Comparison of ENCODE assay signal across 9 mouse cellular contexts in the genomic region with DNA sequence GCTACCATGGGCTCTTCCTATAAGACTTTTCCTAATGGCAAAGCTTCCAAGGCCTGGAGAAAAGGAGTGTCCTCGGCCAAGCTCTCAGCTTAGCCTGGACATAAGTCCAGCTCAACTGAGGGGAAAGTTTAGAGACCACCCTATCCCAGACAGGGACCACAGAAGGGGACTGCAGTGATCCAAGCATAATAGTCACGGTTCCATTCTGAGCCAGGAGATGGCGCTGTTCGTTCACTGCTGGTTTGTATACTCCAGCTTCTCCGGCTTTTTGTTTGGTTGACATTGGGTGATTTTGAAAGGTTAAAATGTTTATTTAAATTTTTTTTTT. TPM values are rescaled to one million over a fixed set of nuclear protein-coding genes. Genes with fewer than 3 reads are reported as not detected.
A peak's percentile ranks its signal among the peaks of the same experiment; 100 is the strongest.
DNase-seq lines count a peak whose midpoint lies in the region; ATAC-seq and TF ChIP-seq lines count a peak whose summit lies in the region.
"Had no signal": no experiment of that assay in that cellular context is flagged by ENCODE, and none has a peak within 500 bp of the region (broad histone marks: within the 10 kb centered on the region; RNA-seq: fewer than 3 reads in every experiment).

No protein-coding gene starts in this region.

- no peak for TF ChIP-seq POLR2A in bone marrow macrophage, adult 2 months (IDR thresholded peaks at IDR 0.05; ENCODE audit: borderline replicate concordance, low read depth, low read length)
- no peak for TF ChIP-seq POLR2A in lung, adult 2 months (IDR thresholded peaks at IDR 0.05; ENCODE audit: borderline replicate concordance, extremely low read depth, low read depth, low read length)

- WGBS in forebrain, postnatal 0 days = 4% methylated on average over 5 of the region's 5 CpGs
- WGBS in lung, adult 2 months = 8% methylated on average over 5 of the region's 5 CpGs

- peak; percentile 50 for DNase-seq in 3134 (ENCODE audit: extremely low read depth, insufficient read length, low spot score)
- peak; percentile 91 for DNase-seq in forebrain, postnatal 0 days
- DNase-seq in kidney, postnatal 10 days = peak; percentile 91
- DNase-seq in lung, adult 2 months = peak; percentile 76
- DNase-seq in right cerebral cortex, postnatal 4 days = peak; percentile 92

- peaks cover 6% of the 10 kb centered on the region; the same call in 1 of the 2 replicates for H3K4me1 ChIP-seq in bone marrow macrophage, adult 2 months (ENCODE audit: control insufficient read depth, insufficient read depth, low read length)
- peaks cover 9% of the 10 kb centered on the region for H3K4me1 ChIP-seq in forebrain, postnatal 0 days (ENCODE audit: insufficient read depth)
- H3K4me1 ChIP-seq in lung, adult 2 months (ENCODE audit: control insufficient read depth, insufficient read depth, low read length) = peaks cover 6% of the 10 kb centered on the region; the same call in 1 of the 2 replicates

- no peak overlapping the region for H3K4me3 ChIP-seq in C2C12 (ENCODE audit: insufficient read depth, poor library complexity, severe bottlenecking)
- no peak overlapping the region for H3K4me3 ChIP-seq in bone marrow macrophage, adult 2 months (ENCODE audit: insufficient read depth, low read length)
- no peak overlapping the region for H3K4me3 ChIP-seq in forebrain, postnatal 0 days (ENCODE audit: low read depth, low read length)
- H3K4me3 ChIP-seq in lung, adult 2 months (replicated peaks; ENCODE audit: extremely low read depth, low read depth, low read length) = no peak overlapping the region
- H3K4me3 ChIP-seq: stomach, embryonic 15.5 days had no signal

- TF ChIP-seq CTCF in C2C12 (IDR thresholded peaks at IDR 0.05; ENCODE audit: control insufficient read depth, insufficient read depth, insufficient read length) = peak; percentile 71
- peak; percentile 83 for TF ChIP-seq CTCF in bone marrow macrophage, adult 2 months (IDR thresholded peaks at IDR 0.05; ENCODE audit: low read depth, low read length)
- peak; percentile 93 for TF ChIP-seq CTCF in forebrain, postnatal 0 days (IDR thresholded peaks at IDR 0.05; ENCODE audit: low read depth)
- TF ChIP-seq CTCF in lung, adult 2 months (IDR thresholded peaks at IDR 0.05; ENCODE audit: insufficient read depth, low read length) = peak; percentile 82

- peaks cover 25% of the 10 kb centered on the region for H3K79me3 ChIP-seq in C2C12 (ENCODE audit: low read depth)

- no peak overlapping the region for H3ac ChIP-seq in C2C12 (ENCODE audit: control insufficient read depth, insufficient read length, low read depth)

- H3K36me3 ChIP-seq in C2C12 (ENCODE audit: control insufficient read depth, insufficient read depth) = peaks cover 51% of the 10 kb centered on the region
- H3K36me3 ChIP-seq in forebrain, postnatal 0 days (ENCODE audit: insufficient read depth) = peaks cover 34% of the 10 kb centered on the region

- no peak overlapping the region for H3K4me2 ChIP-seq in forebrain, postnatal 0 days (ENCODE audit: low read depth)
- H3K4me2 ChIP-seq: stomach, embryonic 15.5 days had no signal

- peaks cover 33% of the 10 kb centered on the region for H3K79me2 ChIP-seq in C2C12 (ENCODE audit: control insufficient read depth, insufficient read depth)

- peak; percentile 51; the same call in 1 of the 2 replicates for ATAC-seq in forebrain, postnatal 0 days
- no peak for ATAC-seq in inflammation-experienced regulatory T-cells, adult 6 months

- no peaks in the 10 kb centered on the region for H3K27me3 ChIP-seq in C2C12 (ENCODE audit: control insufficient read depth, insufficient read depth, insufficient read length)
- H3K27me3 ChIP-seq in forebrain, postnatal 0 days (ENCODE audit: insufficient read depth, low read length) = no peaks in the 10 kb centered on the region

- H3K9ac ChIP-seq in forebrain, postnatal 0 days = no peak overlapping the region
- H3K9ac ChIP-seq: stomach, embryonic 15.5 days had no signal

- H3K9me3 ChIP-seq in forebrain, postnatal 0 days (ENCODE audit: low read length) = no peaks in the 10 kb centered on the region
- H3K9me3 ChIP-seq: stomach, embryonic 15.5 days had no signal

- H3K27ac ChIP-seq in bone marrow macrophage, adult 2 months (ENCODE audit: insufficient read depth, low read depth, low read length) = no peak overlapping the region
- no peak overlapping the region for H3K27ac ChIP-seq in forebrain, postnatal 0 days (ENCODE audit: low read depth, low read length)
- H3K27ac ChIP-seq: stomach, embryonic 15.5 days had no signal

TF ChIP-seq in C2C12, 6 proteins besides CTCF, POLR2A, EP300 and RAD21:
- TF ChIP-seq MYOG (IDR thresholded peaks at IDR 0.05; ENCODE audit: control insufficient read depth, extremely low read depth, insufficient read length) (no peak), FOSL1 (IDR thresholded peaks at IDR 0.05; ENCODE audit: insufficient read depth, low read length, poor library complexity, severe bottlenecking) (no peak), CEBPB (IDR thresholded peaks at IDR 0.05; ENCODE audit: low read depth) (no peak), USF1 (IDR thresholded peaks at IDR 0.05; ENCODE audit: low read depth) (no peak), MAX (IDR thresholded peaks at IDR 0.05) (no peak)

RNA-seq across cellular contexts. Expression of gene Rpl19, which starts 4.9 kb away (rescaled TPM):
- 3,682 TPM for polyA plus RNA-seq in C2C12 (2012; fragmentation: generic; extraction: Trizol)
- 1,270 and 1,466 TPM in 2 replicates for polyA plus RNA-seq in bone marrow macrophage, adult 2 months (2012; ENCODE audit: insufficient read depth, insufficient read length, missing spikeins)
- total RNA-seq in forebrain, postnatal 0 days (2014; rRNA removed) = 793 and 1,371 TPM in 2 replicates
- 687 and 897 TPM in 2 replicates for polyA plus RNA-seq in forebrain, postnatal 0 days (2015; fragmentation: Nextera tagmentation; extraction: Ambion mirVana)
- 426 and 513 TPM in 2 replicates for polyA plus RNA-seq in lung, adult 2 months (2012; rRNA removed)
- 1,000 to 10,000 TPM; 2,465 to 4,071 (median 3,234) TPM for polyA plus RNA-seq in inflammation-experienced regulatory T-cells, adult 6 months (2017; shearing (Covaris generic))

RNA-seq across cellular contexts. Expression of gene Cacnb1, which starts 8.6 kb away (rescaled TPM):
- 6.1 TPM for polyA plus RNA-seq in C2C12 (2012; fragmentation: generic; extraction: Trizol)
- 9.6 and 9.7 TPM in 2 replicates for polyA plus RNA-seq in bone marrow macrophage, adult 2 months (2012; ENCODE audit: insufficient read depth, insufficient read length, missing spikeins)
- total RNA-seq in forebrain, postnatal 0 days (2014; rRNA removed) = 64.1 and 76.4 TPM in 2 replicates
- polyA plus RNA-seq in forebrain, postnatal 0 days (2015; fragmentation: Nextera tagmentation; extraction: Ambion mirVana) = 49.4 and 57.2 TPM in 2 replicates
- polyA plus RNA-seq in lung, adult 2 months (2012; rRNA removed) = 16.0 and 25.6 TPM in 2 replicates
- polyA plus RNA-seq in inflammation-experienced regulatory T-cells, adult 6 months (2017; shearing (Covaris generic)) = 1 to 10 TPM; 1.5 to 2.7 (median 2.4) TPM

RNA-seq across cellular contexts. Expression of gene Stac2, which starts 21.9 kb away (rescaled TPM):
- 34.6 TPM for polyA plus RNA-seq in C2C12 (2012; fragmentation: generic; extraction: Trizol)
- polyA plus RNA-seq in bone marrow macrophage, adult 2 months (2012; ENCODE audit: insufficient read depth, insufficient read length, missing spikeins) = 4.1 and 4.3 TPM in 2 replicates
- 2.8 and 3.8 TPM in 2 replicates for total RNA-seq in forebrain, postnatal 0 days (2014; rRNA removed)
- polyA plus RNA-seq in forebrain, postnatal 0 days (2015; fragmentation: Nextera tagmentation; extraction: Ambion mirVana) = 2.0 and 2.1 TPM in 2 replicates
- 0.88 and 1.2 TPM in 2 replicates for polyA plus RNA-seq in lung, adult 2 months (2012; rRNA removed)
- polyA plus RNA-seq in inflammation-experienced regulatory T-cells, adult 6 months (2017; shearing (Covaris generic)) = under 1 TPM in 1 of 3 experiments, not detected in 2; 0.23 TPM

RNA-seq across cellular contexts. Expression of gene Arl5c, which starts 35.4 kb away (rescaled TPM):
- polyA plus RNA-seq in C2C12 (2012; fragmentation: generic; extraction: Trizol) = 0.54 TPM
- polyA plus RNA-seq in bone marrow macrophage, adult 2 months (2012; ENCODE audit: insufficient read depth, insufficient read length, missing spikeins) = 128 and 134 TPM in 2 replicates
- 3.7 and 5.2 TPM in 2 replicates for total RNA-seq in forebrain, postnatal 0 days (2014; rRNA removed)
- 3.0 and 4.2 TPM in 2 replicates for polyA plus RNA-seq in forebrain, postnatal 0 days (2015; fragmentation: Nextera tagmentation; extraction: Ambion mirVana)
- polyA plus RNA-seq in lung, adult 2 months (2012; rRNA removed) = 2.7 and 5.1 TPM in 2 replicates
- polyA plus RNA-seq in inflammation-experienced regulatory T-cells, adult 6 months (2017; shearing (Covaris generic)) = 10 to 100 TPM; 43.8 to 60.5 (median 53.2) TPM

RNA-seq across cellular contexts. Expression of gene Plxdc1, which starts 45.2 kb away (rescaled TPM):
- 0.25 TPM for polyA plus RNA-seq in C2C12 (2012; fragmentation: generic; extraction: Trizol)
- 25.5 and 30.4 TPM in 2 replicates for polyA plus RNA-seq in bone marrow macrophage, adult 2 months (2012; ENCODE audit: insufficient read depth, insufficient read length, missing spikeins)
- total RNA-seq in forebrain, postnatal 0 days (2014; rRNA removed) = 0.54 and 1.5 TPM in 2 replicates
- 1.6 and 3.5 TPM in 2 replicates for polyA plus RNA-seq in forebrain, postnatal 0 days (2015; fragmentation: Nextera tagmentation; extraction: Ambion mirVana)
- 18.5 and 20.9 TPM in 2 replicates for polyA plus RNA-seq in lung, adult 2 months (2012; rRNA removed)
- polyA plus RNA-seq in inflammation-experienced regulatory T-cells, adult 6 months (2017; shearing (Covaris generic)) = 1 to 10 TPM; 1.1 to 8.5 (median 2.2) TPM
